Mouse (Mus musculus) liver, embryonic 14.5 days (tissue): Measurements from ENCODE around the gene Rsph9. TPM values are rescaled to one million over a fixed set of nuclear protein-coding genes. Genes with fewer than 3 reads are reported as not detected.

Experiments
- ATAC-seq: fragments of 200-750 bp; cut with Nextera tagmentation; 2 replicates; pipeline ENCODE4 v1.8.0; 2017; ENCODE audit warnings: moderate number of reproducible peaks, mild to moderate bottlenecking, moderate library complexity; ENCODE audit not compliant: insufficient read depth
- DNase-seq, 3 experiments: peaks; one replicate each; pipeline ENCODE4 v3.0.0-alpha.2; 2012 to 2013; ENCODE audit warnings: low read depth in 3 of 3, low spot score in 3 of 3
- H3K27ac ChIP-seq: fragments of 300-500 bp; sonication (generic); 2 replicates; pipeline ENCODE4 v1.5.1; 2014; ENCODE audit warnings: moderate library complexity, mild to moderate bottlenecking, control low read depth, inconsistent platforms
- H3K27me3 ChIP-seq: fragments of 300-500 bp; sonication (generic); 2 replicates; pipeline ENCODE4 v1.6.1; 2014; ENCODE audit warnings: mild to moderate bottlenecking, low read length, moderate library complexity; ENCODE audit not compliant: control insufficient read depth, insufficient read depth
- H3K36me3 ChIP-seq: fragments of 300-500 bp; sonication (generic); replicated peaks from 2 replicates; pipeline ENCODE4 v1.6.1; 2014; ENCODE audit warnings: low read depth; ENCODE audit not compliant: control insufficient read depth, insufficient read depth
- H3K4me1 ChIP-seq, 2 experiments: fragments of 200-500 bp in 1 of 2; fragments of 300-500 bp in 1 of 2; sonication (generic) in 1 of 2; replicated peaks; 2 replicates each; pipeline ENCODE4 v1.6.1; 2012 to 2014; ENCODE audit warnings: antibody characterized with exemption in 1 of 2, inconsistent platforms in 1 of 2, low read length in 1 of 2; ENCODE audit not compliant: control insufficient read depth in 2 of 2, insufficient read depth in 2 of 2
- H3K4me2 ChIP-seq: fragments of 300-500 bp; sonication (generic); 2 replicates; pipeline ENCODE4 v1.6.1; 2014; ENCODE audit warnings: low read depth, mild to moderate bottlenecking, control low read depth, moderate library complexity
- H3K4me3 ChIP-seq, 2 experiments: fragments of 200-500 bp in 1 of 2; fragments of 300-500 bp in 1 of 2; sonication (generic) in 1 of 2; 2 replicates each; pipeline ENCODE4 v1.5.1; 2012 to 2014; ENCODE audit warnings: low read depth in 2 of 2, low read length in 2 of 2, mild to moderate bottlenecking in 2 of 2, control low read depth in 1 of 2, inconsistent platforms in 1 of 2, moderate library complexity in 1 of 2; ENCODE audit not compliant: insufficient read depth in 1 of 2
- H3K9ac ChIP-seq: fragments of 300-500 bp; sonication (generic); replicated peaks from 2 replicates; pipeline ENCODE4 v1.6.1; 2014; ENCODE audit warnings: mild to moderate bottlenecking, control low read depth, moderate library complexity
- H3K9me3 ChIP-seq: fragments of 300-500 bp; sonication (generic); 2 replicates; pipeline ENCODE4 v1.6.1; 2016; ENCODE audit warnings: low read length, mixed read lengths; ENCODE audit not compliant: control insufficient read depth
- CTCF ChIP-seq: IDR thresholded peaks from 2 replicates; pipeline ENCODE4 v1.5.1; 2016; ENCODE audit warnings: antibody characterized with exemption, low read depth, control low read depth
- EP300 ChIP-seq: IDR thresholded peaks from 2 replicates; pipeline ENCODE4 v1.6.1; 2016; ENCODE audit warnings: antibody characterized with exemption, low read depth
- WGBS: fragments of 180-500 bp; shearing (Covaris S2); extraction: QIAGEN DNeasy Blood & Tissue Kit; methylation state at CpG from one replicate; pipeline ENCODE4 v1.1.7; 2014; ENCODE audit not compliant: insufficient replicate concordance; 5-methylcytosine and 5-hydroxymethylcytosine counted together
- polyA plus RNA-seq, 2 experiments: library from polyadenylated mRNA; depleted of rRNA in 1 of 2; stranded (reverse) in 1 of 2; unstranded in 1 of 2; fragments of >200 nt; fragmentation: Nextera tagmentation in 1 of 2; extraction: Ambion mirVana in 1 of 2; gene quantifications; 2 replicates each; pipeline versions ENCODE4 v1.2.1 to v1.2.3; 2012 to 2014

Rsph9 gene
- polyA plus RNA-seq, 2 experiments, result 0.63 to 0.71 TPM

- 83% methylated on average over 12 of the region's 12 CpGs for WGBS
- Histone ChIP-seq H3K36me3 (peaks cover 20% of the 10 kb centered on the region), H3K4me3 (no peak overlapping the region), H3K4me1 (no peaks in the 10 kb centered on the region), H3K9ac (no peak overlapping the region), H3K27me3 (no peaks in the 10 kb centered on the region), H3K4me2 (no peak overlapping the region), H3K27ac (no peak overlapping the region), H3K9me3 (no peaks in the 10 kb centered on the region)
- ATAC-seq (no peak), DNase-seq (no peak)
- no peak for TF ChIP-seq EP300
- TF ChIP-seq CTCF, result no peak
Measured at GRCm38 (mm10) chr17:46123953-46124700, 19.9 kb downstream of the Rsph9 start.

DNA sequence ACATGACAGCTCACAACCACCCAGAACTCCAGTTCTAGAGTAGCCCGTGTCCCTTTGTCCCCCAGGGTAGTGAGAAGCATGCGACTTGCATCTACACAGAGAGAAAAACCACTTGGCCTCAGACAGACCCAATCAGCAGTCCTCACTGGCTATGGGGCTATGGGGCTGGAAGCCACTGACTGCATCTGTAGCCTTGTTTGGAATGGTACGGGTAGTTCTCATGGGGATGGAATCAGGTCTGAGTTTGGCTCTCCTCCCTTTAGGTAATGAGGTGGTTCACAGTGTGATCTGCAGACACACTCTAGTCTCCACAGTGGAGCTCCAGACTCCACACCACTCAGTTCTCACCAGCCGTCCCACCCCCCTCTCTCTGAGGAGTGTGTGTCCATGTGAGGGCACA lies 20.7 kb downstream of the Rsph9 start:
- WGBS, result 78% methylated on average over 4 of the region's 4 CpGs
- no peak overlapping the region for H3K27ac ChIP-seq

GRCm38 (mm10) chr17:46122791-46123190 lies 21.2 kb downstream of the Rsph9 start:
- no peak overlapping the region for H3K27ac ChIP-seq
- H3K4me1 ChIP-seq, result no peaks in the 10 kb centered on the region
- ATAC-seq (no peak), DNase-seq (no peak)
- peaks cover 15% of the 10 kb centered on the region for H3K36me3 ChIP-seq
- no peak overlapping the region for H3K9ac ChIP-seq
- WGBS, result 91% methylated on average over 4 of the region's 4 CpGs
- no peak overlapping the region for H3K4me3 ChIP-seq
- H3K9me3 ChIP-seq, result no peaks in the 10 kb centered on the region
- H3K27me3 ChIP-seq, result no peaks in the 10 kb centered on the region
- TF ChIP-seq CTCF (no peak), EP300 (no peak)
- no peak overlapping the region for H3K4me2 ChIP-seq

More for the DNA sequence above, 20.7 kb downstream of the Rsph9 start:
- Histone ChIP-seq H3K36me3 (peaks cover 19% of the 10 kb centered on the region), H3K4me1 (no peaks in the 10 kb centered on the region), H3K9me3 (no peaks in the 10 kb centered on the region), H3K27me3 (no peaks in the 10 kb centered on the region), H3K9ac (no peak overlapping the region), H3K4me3 (no peak overlapping the region), H3K4me2 (no peak overlapping the region)
- no peak for TF ChIP-seq CTCF
- TF ChIP-seq EP300, result no peak
- no peak for DNase-seq
- no peak for ATAC-seq

- Histone ChIP-seq H3K27ac (no peak overlapping the region), H3K27me3 (no peaks in the 10 kb centered on the region), H3K4me1 (no peaks in the 10 kb centered on the region), H3K36me3 (peaks cover 5% of the 10 kb centered on the region), H3K9me3 (no peaks in the 10 kb centered on the region), H3K4me2 (no peak overlapping the region), H3K4me3 (no peak overlapping the region), H3K9ac (no peak overlapping the region)
- WGBS, result 86% methylated on average over 10 of the region's 10 CpGs
- no peak for ATAC-seq
- DNase-seq, result no peak
- TF ChIP-seq EP300 (no peak), CTCF (no peak)
Measured at GRCm38 (mm10) chr17:46119641-46120040, 24.4 kb downstream of the Rsph9 start.

DNA sequence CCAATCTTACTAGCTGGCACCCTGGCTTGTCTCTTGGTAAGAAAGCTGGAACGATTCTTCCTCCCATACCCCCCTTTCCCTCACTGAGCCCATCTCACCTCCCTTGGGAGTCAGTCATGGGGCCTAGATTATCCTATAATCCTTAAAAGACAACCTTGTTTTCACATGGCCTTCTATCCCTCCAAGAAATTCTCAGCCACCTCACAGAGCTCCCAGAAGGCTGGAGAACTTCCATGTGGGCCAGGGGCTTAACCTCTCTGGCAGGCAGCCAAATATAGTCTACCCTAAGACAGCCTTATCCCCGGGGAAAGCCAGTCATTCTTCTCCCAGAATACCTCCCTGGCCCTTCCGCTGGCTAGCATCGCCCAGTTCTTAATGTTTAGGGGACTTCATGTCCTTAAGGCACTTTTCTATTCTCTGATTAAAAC lies 25.6 kb downstream of the Rsph9 start:
- ATAC-seq (no peak), DNase-seq (no peak)
- Histone ChIP-seq H3K9ac (no peak overlapping the region), H3K4me2 (no peak overlapping the region), H3K9me3 (no peaks in the 10 kb centered on the region), H3K4me3 (no peak overlapping the region), H3K36me3 (peaks cover 3% of the 10 kb centered on the region), H3K27ac (no peak overlapping the region), H3K4me1 (no peaks in the 10 kb centered on the region), H3K27me3 (no peaks in the 10 kb centered on the region)
- 75% methylated on average over 4 of the region's 4 CpGs for WGBS
- TF ChIP-seq CTCF, result no peak
- TF ChIP-seq EP300, result no peak
